Mouse (Mus musculus): ENCODE measurements at regions not wholly inside any gene's neighbourhood (a gene's known extent, or its start where the extent isn't known, plus 50 kb on each side); places are given as distances from the start of the nearest gene placed in this dataset.

DNA sequence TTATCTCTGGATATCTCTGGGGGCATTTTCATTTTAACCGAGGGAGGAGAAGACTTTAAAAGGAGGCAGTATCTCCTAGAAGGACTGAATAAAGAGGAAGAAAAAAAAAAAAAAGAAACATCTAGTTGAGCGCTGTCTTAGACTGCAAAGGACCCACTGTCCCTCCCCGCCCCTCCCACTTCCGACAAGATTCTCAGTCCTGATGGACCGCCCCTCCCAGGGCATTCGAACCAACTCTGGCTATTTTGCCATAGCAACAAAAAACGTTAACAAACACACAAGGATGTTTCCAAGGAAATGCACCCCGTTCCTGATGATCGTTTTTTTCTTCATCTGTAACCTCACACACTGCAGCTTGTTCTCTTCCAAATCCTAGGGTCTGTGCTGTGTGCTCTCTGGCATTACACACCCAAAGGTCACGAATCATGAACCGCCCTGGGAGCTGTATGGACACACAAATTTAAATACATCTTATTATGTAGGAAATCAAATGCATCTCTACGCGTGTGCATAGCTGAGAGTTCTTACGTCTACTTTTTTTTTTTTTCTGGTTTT lies 75.8 kb downstream of the Rnd3 start:
- no peak for DNase-seq

GRCm38 (mm10) chr2:51072346-51072885 lies 76.5 kb downstream of the Rnd3 start:
- no peak for DNase-seq

DNA sequence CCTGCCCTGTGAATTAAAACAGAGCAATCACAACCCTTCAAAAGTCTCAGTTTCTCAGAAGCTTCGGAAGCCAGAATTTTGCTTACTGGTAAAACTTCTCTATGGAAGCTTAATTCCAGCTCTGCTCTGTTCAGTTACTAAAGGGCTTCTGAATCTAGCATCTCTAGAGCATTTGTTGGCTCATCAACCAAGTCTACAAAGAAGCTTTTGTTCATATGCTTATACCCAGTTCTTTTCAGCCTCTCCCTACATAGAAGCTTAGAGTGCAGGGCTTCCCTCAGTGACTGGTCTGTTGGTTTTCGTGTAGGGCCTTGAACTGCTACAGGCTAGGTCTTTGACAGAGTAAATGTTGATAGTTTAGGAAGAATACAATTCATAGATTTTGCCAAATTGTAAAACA lies 78.0 kb downstream of the Rnd3 start:
- no peak for DNase-seq

- no peak for DNase-seq
Measured at GRCm38 (mm10) chr2:51066423-51066831, 82.5 kb downstream of the Rnd3 start.

- DNase-seq = no peak
Measured at GRCm38 (mm10) chr2:51065821-51066220, 83.1 kb downstream of the Rnd3 start.

DNA sequence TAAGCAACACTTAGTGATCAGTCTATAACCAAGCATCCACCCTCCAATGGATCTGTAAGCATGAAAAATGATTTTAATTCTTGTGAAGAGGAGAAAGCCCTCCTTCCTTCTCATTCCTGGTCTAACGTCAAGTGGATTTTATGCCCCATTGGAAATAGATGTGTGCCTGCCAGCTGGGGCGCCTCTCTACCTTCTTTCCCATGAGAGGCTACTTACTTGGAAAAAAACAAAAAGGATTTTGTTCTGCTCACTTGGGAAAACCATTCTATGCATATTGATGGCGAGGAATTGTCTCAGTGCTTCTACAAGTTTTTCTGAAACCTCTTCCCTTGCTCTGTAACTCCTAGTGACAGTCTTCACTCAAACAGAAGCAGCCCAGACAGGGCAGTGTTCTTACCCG lies 84.1 kb downstream of the Rnd3 start:
- DNase-seq = no peak

DNA sequence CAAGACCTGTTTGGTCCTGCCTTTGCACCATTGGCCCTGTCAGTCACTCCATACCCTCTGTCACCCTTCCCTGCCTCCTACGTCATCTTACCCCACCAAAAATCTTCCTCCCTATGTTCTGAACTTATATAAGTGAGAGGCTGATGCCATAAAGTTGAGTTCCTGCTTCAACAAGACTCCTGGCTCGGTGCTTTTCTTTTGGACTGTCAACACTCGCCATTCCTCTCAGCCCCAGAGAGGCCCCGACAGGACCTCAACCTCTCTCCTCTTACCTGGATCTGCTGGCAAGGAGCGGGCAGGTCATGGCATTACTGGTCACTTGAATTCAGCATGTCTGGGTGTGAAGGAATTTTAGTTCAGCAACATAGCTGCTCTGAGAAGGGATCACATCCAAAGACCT lies 86.9 kb downstream of the Rnd3 start:
- DNase-seq = no peak

DNA sequence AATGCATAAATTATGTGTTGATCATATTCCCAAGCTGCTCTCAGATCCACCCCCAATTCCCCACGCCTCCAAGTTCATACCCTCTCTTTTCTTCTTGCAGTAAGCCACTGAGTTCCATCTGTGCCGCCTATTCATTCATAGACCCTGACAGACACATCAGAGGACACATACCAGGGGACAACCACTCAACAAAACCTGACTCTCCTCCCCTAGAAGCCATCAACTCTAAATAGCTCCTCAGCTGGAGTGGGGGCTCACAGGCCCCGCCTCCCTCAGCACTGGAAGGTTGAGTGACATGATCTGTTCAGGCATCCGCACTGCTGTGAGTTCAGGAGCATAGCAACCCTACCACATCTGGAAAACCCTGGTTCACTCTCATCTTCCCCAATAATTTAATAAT lies 90.8 kb downstream of the Rnd3 start:
- no peak for DNase-seq

- peak; percentile 65 for DNase-seq
Measured at GRCm38 (mm10) chr2:51056141-51056731, 92.7 kb downstream of the Rnd3 start.

DNA sequence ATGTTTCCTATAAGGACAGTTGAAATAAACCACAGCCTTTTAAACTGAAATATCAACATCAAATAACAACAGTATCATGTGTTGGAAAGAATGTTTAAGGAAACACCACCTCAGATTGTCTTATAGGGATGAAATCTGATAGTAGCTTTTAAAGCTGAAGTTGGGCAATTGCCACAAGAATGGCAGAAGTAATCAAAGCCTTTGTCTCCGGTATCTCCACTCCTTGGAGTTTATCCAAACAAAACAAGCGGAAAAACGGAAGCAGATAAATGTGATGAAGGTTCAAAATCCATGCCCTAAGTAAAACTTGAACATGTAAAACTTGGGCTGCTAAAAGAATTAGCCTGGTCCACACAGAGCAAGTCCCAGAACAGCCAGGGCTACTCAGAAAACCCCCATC lies 93.6 kb downstream of the Rnd3 start:
- no peak for DNase-seq

DNA sequence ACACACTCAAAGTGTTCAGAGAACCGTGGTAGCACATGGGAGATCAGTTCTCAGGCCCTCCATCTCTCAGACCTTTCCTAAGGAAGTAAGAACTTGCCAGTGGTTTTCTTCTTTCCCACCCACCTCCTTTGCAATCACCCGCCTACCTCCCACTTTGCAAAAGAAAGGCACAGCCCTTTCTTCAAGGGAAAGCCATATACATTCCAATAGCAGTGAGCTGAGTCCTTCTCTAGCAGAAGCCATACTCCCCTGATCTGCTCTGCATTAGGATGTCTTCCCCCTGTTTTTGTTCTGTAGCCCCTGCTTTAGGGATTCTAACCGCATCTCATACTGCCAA lies 99.1 kb downstream of the Rnd3 start:
- DNase-seq = no peak

- no peak for DNase-seq
Measured at GRCm38 (mm10) chr2:51049101-51049833, 99.6 kb downstream of the Rnd3 start.

GRCm38 (mm10) chr2:51047520-51047919 lies 101.4 kb downstream of the Rnd3 start:
- no peak for DNase-seq

DNA sequence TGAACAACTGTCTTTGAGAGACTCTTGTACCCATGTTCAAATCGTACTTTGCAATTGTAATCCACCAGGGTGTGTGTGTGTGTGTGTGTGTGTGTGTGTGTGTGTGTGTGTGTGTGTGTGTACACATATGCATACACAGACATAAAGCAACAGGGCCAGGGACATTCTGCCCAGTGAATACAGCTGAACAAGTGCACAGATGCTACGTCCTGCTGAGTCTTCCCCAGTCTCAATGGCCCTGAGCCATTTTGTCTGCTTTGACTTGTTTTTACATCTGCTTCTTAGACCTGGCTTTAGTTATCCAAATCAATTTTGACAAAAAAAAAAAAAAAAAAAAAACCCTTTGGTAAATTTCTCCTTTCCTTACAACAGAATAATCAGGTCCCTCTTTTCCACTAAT lies 103.3 kb downstream of the Rnd3 start:
- no peak for DNase-seq

- DNase-seq = no peak
Measured at GRCm38 (mm10) chr2:51041101-51041500, 107.8 kb downstream of the Rnd3 start.

DNA sequence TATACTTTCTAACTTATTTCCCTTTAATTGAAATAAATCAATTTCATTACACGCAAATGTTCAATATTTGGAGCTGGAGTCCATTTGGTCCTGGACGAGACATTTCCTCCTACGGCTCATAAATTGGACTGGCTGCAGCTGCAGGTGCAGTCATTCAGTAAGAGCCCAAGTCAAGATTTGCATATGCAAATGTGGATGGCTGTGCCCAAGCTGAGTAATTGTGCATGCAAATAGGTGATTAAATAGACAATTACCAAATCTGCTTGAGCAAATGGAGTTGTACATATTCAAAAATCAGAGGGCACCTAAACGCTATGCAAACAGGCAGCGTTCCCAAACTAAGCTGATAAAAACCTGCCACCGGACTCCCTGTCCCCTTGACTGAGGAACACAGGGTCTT lies 110.2 kb downstream of the Rnd3 start:
- DNase-seq = no peak

- DNase-seq = no peak
Measured at GRCm38 (mm10) chr2:51036995-51037394, 111.9 kb downstream of the Rnd3 start.

- no peak for DNase-seq
Measured at GRCm38 (mm10) chr2:51036190-51036755, 112.6 kb downstream of the Rnd3 start.

DNA sequence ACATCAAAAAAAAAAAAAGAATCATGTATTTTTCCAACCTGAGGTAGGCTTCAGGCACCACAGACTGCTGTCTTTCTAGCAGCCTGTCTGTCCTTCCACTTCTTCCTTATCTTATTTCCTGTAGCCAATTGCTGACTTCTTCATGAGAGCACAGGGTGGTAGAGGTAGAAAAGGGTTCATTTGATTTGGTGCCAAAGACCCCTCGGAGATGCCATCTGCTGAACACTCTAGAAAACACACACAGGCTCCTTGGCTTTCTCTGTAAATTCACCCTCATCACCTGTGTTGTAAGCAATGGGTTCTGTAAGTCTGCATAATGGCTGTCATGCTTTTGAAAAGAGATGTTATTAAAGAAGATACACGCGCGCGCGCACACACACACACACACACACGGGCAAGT lies 115.0 kb downstream of the Rnd3 start:
- no peak for DNase-seq

DNA sequence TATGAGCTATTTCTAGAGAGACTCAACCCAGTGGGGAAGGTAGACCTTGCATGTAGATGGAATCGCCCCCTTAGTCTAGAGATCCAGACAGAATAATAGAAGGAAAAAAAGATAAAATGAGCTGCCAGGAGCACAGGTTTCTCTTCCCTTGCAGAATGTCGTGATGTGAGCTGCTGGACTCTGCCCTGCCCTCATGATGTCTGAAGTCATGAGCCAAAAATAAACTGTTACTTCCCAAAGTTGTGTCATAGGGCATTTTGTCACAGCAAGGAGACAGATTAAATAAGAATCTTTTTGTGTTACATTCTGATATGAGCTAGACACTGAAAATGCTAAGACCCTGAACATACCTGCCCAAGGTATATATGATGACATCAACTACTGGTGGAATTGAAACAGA lies 126.4 kb downstream of the Rnd3 start:
- no peak for DNase-seq

DNA sequence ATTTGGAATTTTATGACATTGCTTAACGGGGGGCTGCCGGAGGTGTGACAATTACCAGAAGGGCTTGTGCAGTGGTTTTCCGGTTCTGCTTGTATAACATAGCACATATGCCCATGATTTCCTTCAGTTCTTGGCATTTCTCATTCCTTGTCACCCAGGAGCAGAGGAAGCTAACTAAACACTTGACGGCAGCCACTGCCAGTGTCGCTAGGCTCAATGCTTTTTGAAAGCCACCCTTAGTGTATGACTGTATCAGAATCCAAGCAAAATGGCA lies 132.8 kb downstream of the Rnd3 start:
- no peak for DNase-seq

- DNase-seq = no peak
Measured at GRCm38 (mm10) chr2:51015360-51016128, 133.4 kb downstream of the Rnd3 start.

DNA sequence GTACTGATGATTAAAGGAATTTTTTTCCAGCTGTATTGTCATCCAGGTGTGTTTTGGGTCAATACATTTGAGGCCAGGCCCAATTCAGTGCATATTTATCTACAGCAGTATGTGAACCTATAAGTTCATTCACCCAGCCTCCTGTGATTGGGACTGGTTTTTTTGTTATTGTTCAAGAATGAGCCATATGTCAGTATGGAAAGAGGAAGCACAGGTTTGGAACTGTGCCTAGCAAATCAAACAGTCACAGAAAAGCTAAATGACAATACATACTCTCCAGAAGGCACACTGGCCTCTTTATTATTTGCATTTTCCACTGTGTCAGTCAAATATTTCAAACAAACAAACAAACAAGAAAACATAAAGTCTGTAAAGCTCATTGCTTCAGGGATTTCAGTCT lies 134.7 kb downstream of the Rnd3 start:
- DNase-seq = no peak

GRCm38 (mm10) chr2:51013090-51013489 lies 135.8 kb downstream of the Rnd3 start:
- DNase-seq = no peak

Measured in kidney, adult 11 months (tissue).